Mouse (Mus musculus) embryonic fibroblast, embryonic 13.5 days (primary cell): ENCODE measurements around the gene Cpne5.

ENCODE experiments used
- CTCF ChIP-seq: IDR thresholded peaks from 2 replicates; pipeline ENCODE4 v1.5.1; 2011; ENCODE audit warnings: mild to moderate bottlenecking, control low read depth, low read length, moderate library complexity, borderline replicate concordance; ENCODE audit not compliant: insufficient read depth
- POLR2A ChIP-seq: IDR thresholded peaks from 2 replicates; pipeline ENCODE4 v1.6.1; 2011; ENCODE audit warnings: low read depth, mild to moderate bottlenecking, control low read depth, low read length, moderate library complexity

DNA sequence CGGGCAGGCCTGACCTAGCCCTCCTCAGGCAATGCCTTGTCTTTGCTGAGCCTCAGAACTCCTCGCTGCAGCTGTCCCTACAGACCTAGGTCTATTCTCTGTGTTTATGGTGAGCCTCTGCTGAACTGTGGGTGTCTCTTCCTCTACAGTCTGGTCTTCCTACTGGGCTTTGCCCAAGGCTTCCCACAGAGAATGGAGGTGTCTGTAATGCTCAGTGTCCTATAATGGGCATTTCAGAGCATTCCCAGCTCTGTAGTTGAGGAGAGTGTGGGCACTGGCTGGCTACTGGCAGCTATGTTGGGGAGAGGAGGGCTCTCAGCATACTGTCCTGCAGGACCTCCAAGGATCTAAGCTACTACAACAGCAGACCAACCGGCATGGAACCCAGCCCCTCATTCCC is 62.3 kb downstream of the Cpne5 start:
- no peak for TF ChIP-seq CTCF
- TF ChIP-seq POLR2A, result no peak
